Mouse (Mus musculus) kidney, embryonic 15.5 days (tissue): ENCODE results near the gene Snrnp27. TPM values are rescaled to one million over a fixed set of nuclear protein-coding genes. Genes with fewer than 3 reads are reported as not detected.

Experiments
- ATAC-seq: fragments of 200-750 bp; cut with Nextera tagmentation; replicated peaks from 2 replicates; pipeline ENCODE4 v1.8.0; 2017; ENCODE audit warnings: moderate TSS enrichment; ENCODE audit not compliant: low FRiP score
- H3K27ac ChIP-seq: fragments of 300-500 bp; sonication (generic); 2 replicates; pipeline ENCODE4 v1.5.1; 2015; ENCODE audit warnings: mild to moderate bottlenecking, inconsistent platforms
- H3K27me3 ChIP-seq: fragments of 300-500 bp; sonication (generic); 2 replicates; pipeline ENCODE4 v1.6.1; 2015; ENCODE audit warnings: inconsistent platforms
- H3K36me3 ChIP-seq: fragments of 300-500 bp; sonication (generic); 2 replicates; pipeline ENCODE4 v1.6.1; 2015; ENCODE audit warnings: inconsistent platforms
- H3K4me1 ChIP-seq: fragments of 300-500 bp; sonication (generic); 2 replicates; pipeline ENCODE4 v1.6.1; 2015; ENCODE audit warnings: inconsistent platforms
- H3K4me2 ChIP-seq: fragments of 300-500 bp; sonication (generic); 2 replicates; pipeline ENCODE4 v1.6.1; 2015; ENCODE audit warnings: moderate library complexity, mild to moderate bottlenecking, inconsistent platforms
- H3K4me3 ChIP-seq: fragments of 300-500 bp; sonication (generic); replicated peaks from 2 replicates; pipeline ENCODE4 v1.5.1; 2015; ENCODE audit warnings: mild to moderate bottlenecking, inconsistent platforms
- H3K9ac ChIP-seq: fragments of 300-500 bp; sonication (generic); 2 replicates; pipeline ENCODE4 v1.6.1; 2015; ENCODE audit warnings: mild to moderate bottlenecking, inconsistent platforms
- H3K9me3 ChIP-seq: fragments of 300-500 bp; sonication (generic); replicated peaks from 2 replicates; pipeline ENCODE4 v1.6.1; 2016; ENCODE audit warnings: inconsistent platforms
- WGBS: fragments of 180-500 bp; shearing (Covaris S2); methylation state at CpG from one replicate; pipeline ENCODE4 v1.1.7; 2015; ENCODE audit warnings: mixed read lengths; 5-methylcytosine and 5-hydroxymethylcytosine counted together
- polyA plus RNA-seq: library from polyadenylated mRNA; unstranded; fragments of >200 nt; fragmentation: Nextera tagmentation; extraction: Ambion mirVana; gene quantifications from 2 replicates; pipeline ENCODE4 v1.2.1, GENCODE M21; 2015

The Snrnp27 gene
- polyA plus RNA-seq, 1 experiment from 2014 or later, result 106 TPM

DNA sequence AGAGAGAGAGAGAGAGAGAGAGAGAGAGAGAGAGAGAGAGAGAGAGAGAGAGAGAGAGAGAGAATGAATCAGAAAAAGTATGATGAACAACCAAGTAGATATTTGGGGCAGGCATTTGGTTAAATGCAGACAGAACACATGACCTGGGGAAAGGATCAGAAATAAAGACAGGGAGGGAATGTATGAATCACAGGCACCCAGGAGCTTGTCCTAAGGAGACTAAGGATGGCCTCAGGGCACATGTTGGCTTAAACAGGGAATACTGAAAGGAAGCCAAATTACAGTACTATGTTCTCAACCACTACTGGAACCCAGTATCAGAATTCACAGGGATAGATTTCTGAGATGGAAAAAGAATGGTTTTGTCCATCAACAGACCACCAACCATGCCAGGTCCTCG is 2.6 kb upstream of the Snrnp27 start:
- Histone ChIP-seq H3K4me3 (no peak overlapping the region), H3K4me1 (peaks cover 15% of the 10 kb centered on the region), H3K9me3 (no peaks in the 10 kb centered on the region), H3K9ac (no peak overlapping the region), H3K27ac (no peak overlapping the region), H3K36me3 (peaks cover 35% of the 10 kb centered on the region), H3K4me2 (no peak overlapping the region), H3K27me3 (no peaks in the 10 kb centered on the region)
- 73% methylated on average over 1 of the region's 1 CpGs for WGBS
- ATAC-seq, result no peak

DNA sequence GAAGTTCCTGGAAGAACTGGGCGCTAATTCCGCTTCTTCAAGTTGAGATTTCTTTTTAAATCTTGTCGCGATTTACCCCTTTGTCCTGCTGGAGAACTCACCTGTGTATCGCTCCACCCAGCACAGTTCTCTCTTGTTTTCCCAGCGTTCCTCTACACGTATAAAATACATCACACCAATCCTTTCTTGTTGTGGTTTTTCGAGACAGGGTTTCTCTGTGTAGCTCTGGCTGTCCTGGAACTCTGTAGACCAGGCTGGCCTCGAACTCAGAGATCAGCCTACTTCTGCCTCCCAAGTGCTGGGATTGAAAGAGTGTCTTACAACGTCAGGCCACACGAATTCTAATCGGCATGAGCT is 311 bp upstream of the Snrnp27 start:
- Histone ChIP-seq H3K4me3 (peak overlapping the region; percentile 80), H3K4me2 (peak overlapping the region; percentile 64), H3K9me3 (no peaks in the 10 kb centered on the region), H3K27me3 (no peaks in the 10 kb centered on the region), H3K9ac (peak overlapping the region; percentile 78), H3K27ac (peak overlapping the region; percentile 77), H3K36me3 (peaks cover 36% of the 10 kb centered on the region), H3K4me1 (peaks cover 15% of the 10 kb centered on the region)
- no peak for ATAC-seq
- 35% methylated on average over 12 of the region's 12 CpGs for WGBS

GRCm38 (mm10) chr6:86681289-86681688 is 3.0 kb downstream of the Snrnp27 start:
- H3K4me1 ChIP-seq, result peaks cover 40% of the 10 kb centered on the region
- H3K9ac ChIP-seq, result no peak overlapping the region
- H3K27ac ChIP-seq, result no peak overlapping the region
- 90% methylated on average over 3 of the region's 3 CpGs for WGBS
- H3K36me3 ChIP-seq, result peaks cover 65% of the 10 kb centered on the region
- H3K4me3 ChIP-seq, result no peak overlapping the region
- H3K27me3 ChIP-seq, result no peaks in the 10 kb centered on the region
- H3K9me3 ChIP-seq, result no peaks in the 10 kb centered on the region
- no peak for ATAC-seq
- no peak overlapping the region for H3K4me2 ChIP-seq

GRCm38 (mm10) chr6:86678341-86678740 is 6.0 kb downstream of the Snrnp27 start:
- H3K36me3 ChIP-seq, result peaks cover 93% of the 10 kb centered on the region
- 26% methylated on average over 6 of the region's 6 CpGs for WGBS
- H3K4me3 ChIP-seq, result no peak overlapping the region
- H3K9me3 ChIP-seq, result no peaks in the 10 kb centered on the region
- peak overlapping the region; percentile 82 for H3K27ac ChIP-seq
- peak; percentile 92 for ATAC-seq
- H3K4me2 ChIP-seq, result no peak overlapping the region
- H3K4me1 ChIP-seq, result peaks cover 29% of the 10 kb centered on the region
- no peaks in the 10 kb centered on the region for H3K27me3 ChIP-seq
- no peak overlapping the region for H3K9ac ChIP-seq

DNA sequence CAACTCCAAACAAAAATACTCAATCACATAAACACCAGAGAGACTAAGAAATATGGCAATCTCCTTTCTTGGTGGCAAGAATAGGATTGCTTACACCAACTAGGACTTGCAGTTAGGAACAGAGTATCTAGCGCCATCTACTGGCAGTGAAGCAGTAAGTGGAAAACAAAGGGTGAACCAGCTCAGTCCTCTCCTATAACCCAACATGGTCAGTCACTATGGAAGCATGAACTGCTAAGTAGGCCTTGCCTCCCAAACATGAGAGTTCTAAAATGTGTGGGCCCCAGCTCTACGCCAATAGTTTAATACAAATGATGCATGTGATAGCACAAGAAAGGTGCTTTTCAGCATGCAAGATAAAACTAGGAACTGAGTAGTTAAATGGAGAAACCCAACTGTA is 13.4 kb downstream of the Snrnp27 start:
- H3K9ac ChIP-seq, result no peak overlapping the region
- H3K4me1 ChIP-seq, result peaks cover 23% of the 10 kb centered on the region
- no peak overlapping the region for H3K4me3 ChIP-seq
- H3K9me3 ChIP-seq, result no peaks in the 10 kb centered on the region
- H3K27ac ChIP-seq, result no peak overlapping the region
- WGBS, result 17% methylated on average over 2 of the region's 2 CpGs
- H3K36me3 ChIP-seq, result peaks cover 57% of the 10 kb centered on the region
- no peak for ATAC-seq
- no peak overlapping the region for H3K4me2 ChIP-seq
- H3K27me3 ChIP-seq, result no peaks in the 10 kb centered on the region

- 2% methylated on average over 37 of the region's 37 CpGs for WGBS
- Histone ChIP-seq H3K4me1 (peaks cover 23% of the 10 kb centered on the region), H3K9me3 (no peaks in the 10 kb centered on the region), H3K9ac (peak overlapping the region; percentile 52; the same call in 1 of the 2 replicates), H3K27me3 (no peaks in the 10 kb centered on the region), H3K4me3 (peak overlapping the region; percentile 87), H3K36me3 (peaks cover 47% of the 10 kb centered on the region), H3K27ac (peak overlapping the region; percentile 76), H3K4me2 (peak overlapping the region; percentile 75)
- ATAC-seq, result peak; percentile 100
Measured at GRCm38 (mm10) chr6:86669240-86669727, 15.0 kb downstream of the Snrnp27 start.

DNA sequence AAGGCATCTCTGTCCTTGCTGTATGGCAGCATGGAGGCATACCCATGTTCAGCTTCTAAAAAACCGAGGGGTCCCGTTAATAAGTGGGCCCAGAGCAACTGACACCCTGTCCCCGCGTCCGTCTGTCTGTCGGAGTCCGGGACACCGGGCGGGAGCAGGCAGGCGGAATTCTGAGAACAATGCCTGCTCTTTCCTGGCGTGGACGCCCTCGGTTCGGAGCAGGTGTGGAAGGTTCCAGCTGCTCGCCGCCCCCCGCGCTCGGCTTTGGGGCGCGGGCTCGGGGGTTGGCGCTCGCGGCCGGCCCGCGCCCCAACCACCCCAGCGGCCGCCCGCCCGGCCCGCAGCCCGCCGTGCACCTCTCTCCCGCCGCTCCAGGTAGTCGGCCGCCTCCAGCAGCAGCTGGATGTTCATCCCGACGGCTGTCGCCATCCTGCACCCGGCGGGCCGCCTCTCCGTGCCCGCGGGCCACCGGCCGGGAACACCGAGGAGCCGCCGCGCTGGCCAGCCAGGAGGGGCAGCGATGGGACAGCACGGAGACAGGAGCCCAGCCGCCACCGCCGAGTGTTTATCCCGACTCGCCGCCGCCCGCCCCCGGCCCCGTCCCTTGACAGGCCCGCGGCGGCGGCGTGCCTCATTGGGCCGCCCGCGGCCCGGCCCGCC is 15.6 kb downstream of the Snrnp27 start, which contains the start of gene Mxd1:
Gene Mxd1, minus strand, starts transcription at position 582 of the 660 bp plus-strand sequence.
- Histone ChIP-seq H3K4me2 (peak within 1 kb of the TSS; percentile 92), H3K4me3 (peak within 1 kb of the TSS; percentile 87), H3K4me1 (peaks cover 23% of the 10 kb centered on the region), H3K9me3 (no peaks in the 10 kb centered on the region), H3K9ac (peak within 1 kb of the TSS; percentile 89), H3K27me3 (no peaks in the 10 kb centered on the region), H3K36me3 (peaks cover 46% of the 10 kb centered on the region), H3K27ac (peak within 1 kb of the TSS; percentile 76)
- peak; percentile 0; the same call in 1 of the 2 replicates for ATAC-seq
- under 1% methylated on average over 69 of the region's 76 CpGs for WGBS

GRCm38 (mm10) chr6:86667061-86667460 is 17.3 kb downstream of the Snrnp27 start:
- ATAC-seq, result no peak
- 91% methylated on average over 10 of the region's 10 CpGs for WGBS
- Histone ChIP-seq H3K4me2 (no peak overlapping the region), H3K4me1 (peaks cover 23% of the 10 kb centered on the region), H3K36me3 (peaks cover 44% of the 10 kb centered on the region), H3K27me3 (no peaks in the 10 kb centered on the region), H3K9me3 (no peaks in the 10 kb centered on the region), H3K4me3 (no peak overlapping the region), H3K9ac (no peak overlapping the region), H3K27ac (no peak overlapping the region)

DNA sequence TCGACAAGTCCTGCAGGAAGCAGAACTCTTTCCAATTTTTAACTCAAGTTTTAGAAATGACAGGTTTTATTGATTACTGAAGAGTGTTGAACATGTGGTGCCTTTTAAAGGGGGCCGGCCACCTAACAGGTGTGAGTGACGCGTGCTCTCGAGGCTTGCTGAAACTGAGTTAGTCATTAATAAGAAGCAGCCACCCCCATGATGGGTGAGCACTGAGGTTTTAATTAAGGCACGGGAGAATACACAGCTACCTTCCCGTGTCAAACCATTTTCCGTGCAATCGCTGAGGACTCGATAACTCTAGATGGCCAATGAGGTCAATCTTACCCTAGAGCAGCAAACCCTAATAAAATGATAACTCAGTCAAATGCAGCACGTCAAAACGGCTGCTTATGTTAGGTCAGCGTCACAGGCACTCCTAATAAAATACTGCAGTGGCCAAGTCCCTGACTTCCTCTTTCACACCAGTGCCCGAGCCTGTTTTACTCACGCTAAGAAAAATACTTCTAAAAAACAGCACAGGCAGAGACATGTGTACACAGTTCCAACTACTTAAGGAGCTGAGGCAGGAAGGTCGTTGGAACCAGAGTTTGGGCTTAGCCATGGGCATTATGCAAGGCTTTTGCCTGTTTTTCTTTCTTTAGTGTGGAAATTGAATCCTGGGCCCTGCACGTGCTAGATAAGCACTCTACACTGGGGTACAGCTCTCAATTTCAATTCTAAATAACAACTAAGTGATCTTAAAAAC is 18.6 kb downstream of the Snrnp27 start:
- Histone ChIP-seq H3K36me3 (peaks cover 45% of the 10 kb centered on the region), H3K27me3 (no peaks in the 10 kb centered on the region), H3K4me1 (peaks cover 23% of the 10 kb centered on the region), H3K9ac (no peak overlapping the region), H3K27ac (no peak overlapping the region), H3K4me2 (0 out of 2 replicates have a peak overlapping the region, but pooled peaks have one; percentile 11), H3K4me3 (no peak overlapping the region), H3K9me3 (no peaks in the 10 kb centered on the region)
- 68% methylated on average over 17 of the region's 17 CpGs for WGBS
- no peak for ATAC-seq

GRCm38 (mm10) chr6:86665076-86665475 is 19.2 kb downstream of the Snrnp27 start:
- no peaks in the 10 kb centered on the region for H3K27me3 ChIP-seq

DNA sequence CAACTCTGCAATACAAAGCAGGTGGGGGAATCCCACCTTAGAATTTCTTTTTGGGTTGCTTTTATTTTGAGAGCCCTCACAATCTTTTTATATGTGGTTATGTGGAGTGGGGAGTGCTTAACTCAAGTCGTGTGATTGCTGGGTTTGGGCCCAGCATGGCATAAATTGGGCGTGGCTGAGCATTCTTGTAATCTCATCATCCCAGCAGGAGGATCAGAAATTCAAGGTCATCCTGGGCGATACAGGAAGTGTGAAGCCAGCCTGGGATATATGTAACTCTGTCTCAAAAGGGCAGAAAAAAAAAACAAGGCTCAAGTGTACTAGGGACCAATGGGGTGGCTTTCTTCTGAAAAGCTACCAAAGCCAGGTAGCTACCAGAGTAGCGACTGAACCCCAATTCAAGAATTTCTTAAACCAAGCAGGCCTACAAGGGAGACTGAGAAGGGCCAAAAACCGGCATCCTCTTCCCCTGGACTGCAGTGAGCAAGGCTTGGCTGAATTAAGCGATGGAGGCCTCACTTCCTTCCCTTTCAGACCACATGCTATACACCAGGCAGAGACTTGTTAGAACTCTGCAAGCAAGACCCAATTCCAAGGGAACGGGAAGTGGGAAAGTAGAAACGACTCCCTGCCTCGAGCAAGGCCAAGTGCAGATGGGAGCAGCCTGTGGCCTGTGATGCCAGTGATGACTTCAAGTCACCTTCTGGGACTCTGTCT is 24.0 kb downstream of the Snrnp27 start:
- no peaks in the 10 kb centered on the region for H3K27me3 ChIP-seq
- no peak overlapping the region for H3K4me3 ChIP-seq
- H3K27ac ChIP-seq, result no peak overlapping the region
- H3K4me1 ChIP-seq, result no peaks in the 10 kb centered on the region
- WGBS, result 62% methylated on average over 9 of the region's 9 CpGs
- ATAC-seq, result no peak
- no peak overlapping the region for H3K4me2 ChIP-seq
- peaks cover 65% of the 10 kb centered on the region for H3K36me3 ChIP-seq
- no peak overlapping the region for H3K9ac ChIP-seq
- H3K9me3 ChIP-seq, result no peaks in the 10 kb centered on the region

More at GRCm38 (mm10) chr6:86665076-86665475, 19.2 kb downstream of the Snrnp27 start:
- Histone ChIP-seq H3K9ac (no peak overlapping the region), H3K4me3 (no peak overlapping the region), H3K36me3 (peaks cover 50% of the 10 kb centered on the region), H3K4me1 (peaks cover 21% of the 10 kb centered on the region), H3K9me3 (no peaks in the 10 kb centered on the region), H3K27ac (no peak overlapping the region), H3K4me2 (no peak overlapping the region)
- 77% methylated on average over 5 of the region's 5 CpGs for WGBS
- no peak for ATAC-seq

DNA sequence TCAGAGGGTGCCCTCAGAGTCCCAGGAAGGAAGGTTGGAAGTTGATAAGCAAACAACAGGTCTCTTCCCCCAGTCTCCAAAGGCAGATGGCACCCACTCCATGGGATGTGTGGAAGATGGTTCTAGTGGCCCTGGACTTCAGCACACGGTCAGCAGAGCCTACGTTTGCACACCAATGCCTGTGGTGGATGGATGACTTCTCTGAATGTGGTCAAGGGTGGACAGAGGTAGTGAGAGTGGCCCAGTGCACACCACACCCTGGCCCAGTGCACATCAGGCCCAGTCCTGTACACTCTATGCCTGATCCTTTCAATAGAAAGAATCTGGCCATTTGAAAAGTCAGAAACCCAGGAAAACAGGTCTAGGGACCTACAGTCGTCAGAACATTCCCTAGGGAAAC is 25.8 kb downstream of the Snrnp27 start:
- Histone ChIP-seq H3K9ac (no peak overlapping the region), H3K4me3 (no peak overlapping the region), H3K4me2 (no peak overlapping the region), H3K36me3 (peaks cover 54% of the 10 kb centered on the region), H3K27me3 (no peaks in the 10 kb centered on the region), H3K4me1 (no peaks in the 10 kb centered on the region), H3K27ac (no peak overlapping the region), H3K9me3 (no peaks in the 10 kb centered on the region)
- no peak for ATAC-seq
- WGBS, result 86% methylated on average over 3 of the region's 3 CpGs
